Mouse (Mus musculus) stomach, postnatal 0 days (tissue): ENCODE measurements around the gene Gm17387. TPM values are rescaled to one million over a fixed set of nuclear protein-coding genes. Genes with fewer than 3 reads are reported as not detected.

Experiments used
- ATAC-seq: fragments of 200-750 bp; cut with Nextera tagmentation; 2 replicates; pipeline ENCODE4 v1.8.0; 2017; ENCODE audit not compliant: low FRiP score, low TSS enrichment
- DNase-seq: peaks from one replicate; pipeline ENCODE4 v3.0.0-alpha.2; 2016; ENCODE audit warnings: low spot score
- H3K27ac ChIP-seq: fragments of 300-500 bp; sonication (generic); replicated peaks from 2 replicates; pipeline ENCODE4 v1.5.1; 2014; ENCODE audit warnings: mild to moderate bottlenecking, control low read depth
- H3K27me3 ChIP-seq: fragments of 300-500 bp; sonication (generic); 2 replicates; pipeline ENCODE4 v1.6.1; 2014; ENCODE audit warnings: low read length; ENCODE audit not compliant: control insufficient read depth, insufficient read depth
- H3K36me3 ChIP-seq: fragments of 300-500 bp; sonication (generic); 2 replicates; pipeline ENCODE4 v1.6.1; 2014; ENCODE audit warnings: low read length, mixed read lengths; ENCODE audit not compliant: control insufficient read depth, insufficient read depth
- H3K4me1 ChIP-seq: fragments of 300-500 bp; sonication (generic); replicated peaks from 2 replicates; pipeline ENCODE4 v1.6.1; 2014; ENCODE audit warnings: antibody characterized with exemption; ENCODE audit not compliant: control insufficient read depth, insufficient read depth
- H3K4me2 ChIP-seq: fragments of 300-500 bp; sonication (generic); replicated peaks from 2 replicates; pipeline ENCODE4 v1.6.1; 2014; ENCODE audit warnings: low read depth, mild to moderate bottlenecking, control low read depth, moderate library complexity
- H3K4me3 ChIP-seq: fragments of 300-500 bp; sonication (generic); 2 replicates; pipeline ENCODE4 v1.5.1; 2014; ENCODE audit warnings: low read depth, low read length, control low read depth
- H3K9ac ChIP-seq: fragments of 300-500 bp; sonication (generic); 2 replicates; pipeline ENCODE4 v1.6.1; 2014; ENCODE audit warnings: mild to moderate bottlenecking, low read length, control low read depth, mixed read lengths
- H3K9me3 ChIP-seq: fragments of 300-500 bp; sonication (generic); 2 replicates; pipeline ENCODE4 v1.6.1; 2016; ENCODE audit warnings: low read length; ENCODE audit not compliant: control insufficient read depth
- CTCF ChIP-seq: IDR thresholded peaks from 2 replicates; pipeline ENCODE4 v1.5.1; 2016; ENCODE audit warnings: antibody characterized with exemption, low read depth, mild to moderate bottlenecking, moderate library complexity
- EP300 ChIP-seq: optimal IDR thresholded peaks from 2 replicates; pipeline ENCODE3; 2016; ENCODE audit warnings: antibody characterized with exemption
- WGBS: fragments of 180-500 bp; shearing (Covaris S2); extraction: QIAGEN DNeasy Blood & Tissue Kit; methylation state at CpG from one replicate; pipeline ENCODE4 v1.1.7; 2014; 5-methylcytosine and 5-hydroxymethylcytosine counted together
- polyA plus RNA-seq: library from polyadenylated mRNA; unstranded; fragments of >200 nt; fragmentation: Nextera tagmentation; extraction: Ambion mirVana; gene quantifications from 2 replicates; pipeline ENCODE4 v1.2.1, GENCODE M21; 2015

The Gm17387 gene
- polyA plus RNA-seq, 1 experiment from 2014 or later = not detected

- ATAC-seq (no peak), DNase-seq (no peak)
- Histone ChIP-seq H3K27ac (no peak overlapping the region), H3K27me3 (no peaks in the 10 kb centered on the region), H3K4me1 (0 out of 2 replicates have a peak, but pooled peaks cover 7% of the 10 kb centered on the region), H3K4me2 (no peak overlapping the region), H3K36me3 (no peaks in the 10 kb centered on the region), H3K9ac (no peak overlapping the region), H3K9me3 (no peaks in the 10 kb centered on the region), H3K4me3 (no peak overlapping the region)
- WGBS = 71% methylated on average over 2 of the region's 2 CpGs
- no peak for TF ChIP-seq CTCF
- no peak for TF ChIP-seq EP300
These were observed 20.4 kb downstream of the Gm17387 start for GRCm38 (mm10) chr7:141049326-141049725.

DNA sequence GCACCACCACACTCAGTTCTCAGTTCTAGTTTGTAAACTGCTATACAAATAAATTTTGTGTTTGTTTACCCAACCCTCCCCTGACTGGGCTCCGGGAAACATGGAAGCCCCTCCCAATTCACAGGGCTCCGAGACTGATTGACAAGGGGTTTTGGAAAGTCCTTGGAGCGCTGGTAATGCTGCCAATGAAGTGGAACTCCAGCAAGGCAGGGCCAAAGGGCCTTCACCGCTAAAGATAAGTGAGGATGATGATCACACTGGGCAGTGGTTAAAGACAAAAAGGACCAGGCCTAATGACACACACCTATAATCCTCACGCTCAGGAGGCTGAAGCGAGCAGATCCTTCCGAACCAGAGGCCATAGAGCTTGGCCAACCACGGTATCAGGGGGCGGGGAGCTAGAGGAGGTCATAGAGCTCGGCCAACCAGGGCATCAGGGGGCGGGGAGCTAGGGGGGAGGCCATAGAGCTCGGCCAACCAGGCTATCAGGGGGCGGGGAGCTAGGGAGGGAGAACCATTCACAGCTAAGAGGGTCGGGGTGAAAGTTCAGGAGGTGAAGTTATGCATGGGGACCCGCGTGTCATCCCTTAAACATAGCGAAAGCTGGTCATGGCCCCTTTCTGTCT is 22.2 kb downstream of the Gm17387 start:
- no peak for TF ChIP-seq EP300
- 0 out of 2 replicates have a peak, but pooled peaks cover 7% of the 10 kb centered on the region for H3K4me1 ChIP-seq
- ATAC-seq (no peak), DNase-seq (no peak)
- H3K9me3 ChIP-seq = no peaks in the 10 kb centered on the region
- H3K36me3 ChIP-seq = no peaks in the 10 kb centered on the region
- H3K4me3 ChIP-seq = no peak overlapping the region
- no peak overlapping the region for H3K27ac ChIP-seq
- H3K9ac ChIP-seq = no peak overlapping the region
- H3K4me2 ChIP-seq = no peak overlapping the region
- 66% methylated on average over 16 of the region's 17 CpGs for WGBS
- no peaks in the 10 kb centered on the region for H3K27me3 ChIP-seq

DNA sequence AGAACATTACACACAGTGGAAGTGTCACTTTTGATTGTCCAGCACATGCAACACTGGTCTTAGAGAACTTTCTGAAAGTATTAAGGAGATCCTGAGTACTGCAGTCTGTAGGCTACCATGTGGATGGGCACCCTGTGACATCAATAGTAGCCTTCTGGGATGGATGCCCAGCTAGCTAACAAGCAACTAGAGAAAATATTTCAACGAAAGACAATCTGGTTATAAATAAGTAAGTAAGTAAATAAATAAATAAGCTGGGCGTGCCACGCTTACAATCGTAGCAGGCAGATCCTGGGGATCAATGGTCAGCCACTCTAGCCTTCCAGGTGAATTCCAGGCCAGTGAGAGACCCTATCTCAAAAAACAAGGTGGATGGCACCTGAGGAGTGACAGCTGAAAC is 23.1 kb downstream of the Gm17387 start:
- 0 out of 2 replicates have a peak, but pooled peaks cover 7% of the 10 kb centered on the region for H3K4me1 ChIP-seq
- no peak for DNase-seq
- ATAC-seq = no peak
- no peak overlapping the region for H3K4me3 ChIP-seq
- WGBS = 74% methylated on average over 4 of the region's 4 CpGs
- H3K27ac ChIP-seq = no peak overlapping the region
- no peaks in the 10 kb centered on the region for H3K27me3 ChIP-seq
- H3K9ac ChIP-seq = no peak overlapping the region
- TF ChIP-seq CTCF (no peak), EP300 (no peak)
- no peaks in the 10 kb centered on the region for H3K36me3 ChIP-seq
- H3K4me2 ChIP-seq = no peak overlapping the region
- no peaks in the 10 kb centered on the region for H3K9me3 ChIP-seq

GRCm38 (mm10) chr7:141052421-141052820 is 23.5 kb downstream of the Gm17387 start:
- no peak overlapping the region for H3K4me2 ChIP-seq
- DNase-seq = no peak
- no peak overlapping the region for H3K27ac ChIP-seq
- no peaks in the 10 kb centered on the region for H3K36me3 ChIP-seq
- no peak overlapping the region for H3K9ac ChIP-seq
- H3K4me3 ChIP-seq = no peak overlapping the region
- no peak for TF ChIP-seq CTCF
- no peak for TF ChIP-seq EP300
- 69% methylated on average over 2 of the region's 2 CpGs for WGBS
- 0 out of 2 replicates have a peak, but pooled peaks cover 3% of the 10 kb centered on the region for H3K4me1 ChIP-seq
- no peaks in the 10 kb centered on the region for H3K27me3 ChIP-seq
- no peaks in the 10 kb centered on the region for H3K9me3 ChIP-seq
- no peak for ATAC-seq

DNA sequence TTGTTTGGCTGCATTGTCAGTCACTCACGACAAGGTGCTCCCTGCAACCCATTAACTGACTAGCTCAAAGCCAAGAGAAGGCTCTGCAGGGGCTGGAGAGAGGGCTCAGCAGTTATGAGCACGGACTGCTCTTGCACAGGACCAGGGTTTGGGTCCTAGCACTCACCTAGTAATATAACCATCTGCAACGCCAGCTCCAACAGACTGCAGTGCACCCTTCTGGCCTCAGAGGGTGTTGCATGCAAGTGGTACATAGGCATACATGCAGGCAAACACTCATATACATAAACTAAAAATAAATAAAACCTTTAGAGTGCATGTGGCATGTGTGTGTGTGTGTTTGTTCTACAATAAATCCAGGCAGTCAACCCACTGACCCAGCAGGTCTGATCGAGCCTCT is 26.9 kb downstream of the Gm17387 start:
- no peak overlapping the region for H3K9ac ChIP-seq
- H3K4me1 ChIP-seq = 0 out of 2 replicates have a peak, but pooled peaks cover 4% of the 10 kb centered on the region
- DNase-seq = no peak
- no peaks in the 10 kb centered on the region for H3K36me3 ChIP-seq
- H3K27me3 ChIP-seq = no peaks in the 10 kb centered on the region
- ATAC-seq = no peak
- TF ChIP-seq EP300 (no peak), CTCF (peak; percentile 40; the same call in 1 of the 2 replicates)
- no peak overlapping the region for H3K27ac ChIP-seq
- H3K9me3 ChIP-seq = no peaks in the 10 kb centered on the region
- no peak overlapping the region for H3K4me2 ChIP-seq
- H3K4me3 ChIP-seq = no peak overlapping the region
- 76% methylated on average over 4 of the region's 4 CpGs for WGBS

DNA sequence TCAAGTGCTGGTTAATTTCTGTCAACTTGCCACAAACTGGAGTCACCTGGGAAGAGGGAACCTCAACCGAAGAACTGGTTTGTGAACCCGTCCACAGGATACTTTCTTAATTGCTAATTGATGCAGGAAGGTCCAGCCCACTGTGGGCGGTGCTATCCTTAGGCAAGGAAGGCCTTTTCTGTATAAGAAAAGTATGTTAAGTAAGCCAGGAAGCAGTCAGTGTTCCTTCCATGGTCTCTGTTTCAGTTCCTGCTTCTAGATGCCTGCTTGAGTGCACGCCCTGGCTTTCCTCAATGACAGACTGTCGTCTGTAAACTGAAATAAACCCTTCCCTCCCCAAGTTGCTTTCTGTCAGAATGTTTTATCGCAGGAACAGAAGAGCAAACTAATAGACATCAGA is 28.0 kb downstream of the Gm17387 start:
- H3K4me3 ChIP-seq = no peak overlapping the region
- H3K27me3 ChIP-seq = no peaks in the 10 kb centered on the region
- no peak overlapping the region for H3K4me2 ChIP-seq
- H3K9ac ChIP-seq = no peak overlapping the region
- ATAC-seq = no peak
- H3K27ac ChIP-seq = no peak overlapping the region
- no peaks in the 10 kb centered on the region for H3K9me3 ChIP-seq
- TF ChIP-seq CTCF (no peak), EP300 (no peak)
- WGBS = 77% methylated on average over 6 of the region's 6 CpGs
- 0 out of 2 replicates have a peak, but pooled peaks cover 4% of the 10 kb centered on the region for H3K4me1 ChIP-seq
- no peaks in the 10 kb centered on the region for H3K36me3 ChIP-seq
- DNase-seq = no peak
